Mouse (Mus musculus) inflammation-experienced regulatory T-cells, adult 16 weeks (primary cell): Measurements from ENCODE around the gene Olfr1357. TPM values are rescaled to one million over a fixed set of nuclear protein-coding genes. Genes with fewer than 3 reads are reported as not detected.

Source experiments
- polyA plus RNA-seq: library from polyadenylated mRNA; unstranded; fragments of 100-300 nt; shearing (Covaris generic); gene quantifications from one replicate; pipeline ENCODE4 v1.2.1, GENCODE M21; 2017

The Olfr1357 gene
- not detected for polyA plus RNA-seq

DNA sequence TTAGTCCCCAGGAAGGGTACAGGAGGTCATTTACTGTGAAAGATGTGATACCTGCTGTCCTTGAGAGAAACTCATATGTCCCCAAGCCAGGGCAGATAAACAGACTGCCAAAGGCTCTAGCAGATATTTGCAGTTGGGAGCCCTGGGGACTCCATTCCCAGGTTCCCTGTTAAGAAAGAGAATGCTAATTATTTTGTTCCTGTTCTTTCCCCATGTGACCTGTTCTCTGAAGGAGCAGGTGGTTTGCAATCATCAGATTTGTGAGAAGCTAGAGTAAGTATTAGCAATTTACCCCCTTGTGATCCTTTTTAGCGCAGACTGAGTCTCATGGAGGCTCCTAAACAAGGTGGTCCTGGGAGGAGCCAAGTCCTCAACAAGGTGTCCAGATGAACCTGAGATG lies at the start of gene Olfr1357:
Olfr1357 (minus strand) TSS at position 101 of the 400 bp plus-strand sequence.

DNA sequence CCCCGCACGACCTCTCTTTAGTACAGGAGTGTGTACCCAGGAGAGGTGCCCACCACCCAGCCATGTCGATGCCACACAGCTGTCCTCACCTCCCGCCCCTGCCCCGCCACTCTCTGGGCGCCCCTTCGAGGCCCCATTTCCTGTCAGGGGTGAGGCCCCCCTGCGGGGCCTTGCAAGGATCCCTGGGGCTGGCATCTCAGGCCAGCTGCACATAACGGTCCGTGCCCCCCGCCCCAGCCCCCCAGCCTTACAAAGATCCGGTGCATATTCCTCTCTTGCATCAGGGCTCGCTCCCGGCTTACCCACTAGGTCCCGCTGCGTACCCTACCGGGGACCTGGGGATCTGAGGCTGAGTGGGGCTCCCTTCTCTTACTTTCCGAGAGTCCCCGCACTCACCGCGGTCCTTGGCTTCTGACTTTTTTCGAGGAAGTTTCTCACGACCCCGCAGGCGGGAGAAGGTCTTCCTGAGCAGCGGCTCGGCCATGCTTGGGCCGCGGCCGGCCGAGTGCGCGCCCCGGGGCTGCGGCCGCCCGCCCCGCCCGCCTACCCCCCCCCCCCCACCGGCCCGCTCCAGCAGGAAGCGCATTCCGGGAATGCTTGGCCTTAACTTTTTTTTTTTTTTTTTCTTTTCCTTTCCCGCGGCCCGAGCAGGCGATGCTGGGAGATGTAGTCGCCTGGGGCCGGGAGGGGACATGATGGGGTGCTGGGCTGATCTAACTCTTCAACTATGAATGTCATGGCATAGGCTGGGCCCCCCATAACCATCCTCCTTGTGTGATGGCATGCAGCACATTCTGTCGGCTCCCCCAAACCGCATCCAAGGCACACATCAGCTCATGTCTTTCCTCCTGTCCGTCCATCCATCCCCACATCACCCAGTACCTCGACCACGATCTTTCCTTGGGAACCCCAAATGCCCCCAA lies 26.2 kb downstream of the Olfr1357 start, which contains the start of gene Syde1:
Syde1 (minus strand) TSS at position 559 of the 923 bp plus-strand sequence.

DNA sequence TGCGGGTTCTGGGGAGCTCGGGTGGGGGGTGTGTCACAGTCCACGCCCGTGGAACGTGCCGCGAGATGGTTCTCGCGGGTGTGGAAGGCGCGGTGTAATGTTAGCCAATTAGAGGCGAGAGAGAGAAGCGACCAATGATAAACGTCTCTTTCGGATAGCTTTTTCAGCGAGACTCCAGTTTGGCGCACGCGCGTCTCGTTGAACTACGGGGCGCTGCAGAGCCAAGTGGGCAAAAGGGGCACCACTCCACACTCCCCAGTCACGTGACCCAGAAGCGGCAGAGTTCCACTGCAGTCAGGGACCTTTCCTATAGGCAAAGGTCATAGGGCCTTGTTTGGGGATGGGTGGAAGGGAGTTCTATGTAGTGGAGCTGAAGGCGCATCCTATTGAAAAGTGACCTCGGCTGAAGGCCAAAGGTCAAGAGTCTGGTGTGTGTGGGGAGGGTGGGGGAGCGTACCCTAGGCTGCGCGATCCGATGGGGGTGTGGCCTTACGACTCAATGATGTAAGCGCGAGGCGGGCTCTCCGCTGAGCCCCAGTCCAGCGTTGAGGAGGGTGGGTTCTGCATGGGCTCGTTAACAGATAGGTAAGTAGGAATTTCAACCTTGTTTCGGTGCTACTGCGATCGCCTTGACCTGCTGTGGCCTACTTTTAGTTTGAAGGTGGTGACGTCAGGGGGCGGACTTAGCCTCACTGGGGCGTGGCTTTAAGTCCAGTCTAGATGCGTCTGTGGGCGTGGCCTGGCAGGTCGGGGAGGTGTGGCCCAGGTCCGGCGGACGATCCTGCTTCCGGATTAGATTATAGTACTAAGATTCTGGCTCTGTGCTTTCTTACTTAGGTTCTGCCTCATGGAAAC lies 43.4 kb downstream of the Olfr1357 start, which contains the start of gene Ilvbl:
Ilvbl (plus strand) TSS at position 97 of the 855 bp plus-strand sequence.

Other genes with a start within 250 kb of the Olfr1357 start
- gene Rrp1, start 205.0 kb downstream of the Olfr1357 start, polyA plus RNA-seq, result 342 TPM
- gene Cstb, start 192.4 kb downstream of the Olfr1357 start, polyA plus RNA-seq, result 132 TPM
- 20.3 TPM for gene Pdxk, start 153.1 kb downstream of the Olfr1357 start, polyA plus RNA-seq
- gene Olfr1358, start 100.6 kb downstream of the Olfr1357 start, polyA plus RNA-seq, result not detected
- gene Ilvbl, start 43.7 kb downstream of the Olfr1357 start, polyA plus RNA-seq, result 106 TPM
- gene Syde1, start 26.1 kb downstream of the Olfr1357 start, polyA plus RNA-seq, result 1.0 TPM
- not detected for gene Casp14, start 100.2 kb upstream of the Olfr1357 start, polyA plus RNA-seq
- not detected for gene Ccdc105, start 135.0 kb upstream of the Olfr1357 start, polyA plus RNA-seq
- not detected for gene Slc1a6, start 162.4 kb upstream of the Olfr1357 start, polyA plus RNA-seq
- not detected for gene Olfr1356, start 234.1 kb upstream of the Olfr1357 start, polyA plus RNA-seq